Mouse (Mus musculus) gastrocnemius, adult 18-20 months (tissue): ENCODE measurements around the gene Elmo2. TPM values are rescaled to one million over a fixed set of nuclear protein-coding genes. Genes with fewer than 3 reads are reported as not detected.

Experiments
- DNase-seq: peaks from one replicate; pipeline ENCODE4 v3.0.0; 2021; ENCODE audit warnings: low spot score
- total RNA-seq, 2 experiments: library from RNA; stranded (reverse); gene quantifications; 2 replicates each; pipeline ENCODE4 v1.2.3; 2021

The Elmo2 gene
- total RNA-seq, 2 experiments from 2014 or later: 12.4 TPM

DNA sequence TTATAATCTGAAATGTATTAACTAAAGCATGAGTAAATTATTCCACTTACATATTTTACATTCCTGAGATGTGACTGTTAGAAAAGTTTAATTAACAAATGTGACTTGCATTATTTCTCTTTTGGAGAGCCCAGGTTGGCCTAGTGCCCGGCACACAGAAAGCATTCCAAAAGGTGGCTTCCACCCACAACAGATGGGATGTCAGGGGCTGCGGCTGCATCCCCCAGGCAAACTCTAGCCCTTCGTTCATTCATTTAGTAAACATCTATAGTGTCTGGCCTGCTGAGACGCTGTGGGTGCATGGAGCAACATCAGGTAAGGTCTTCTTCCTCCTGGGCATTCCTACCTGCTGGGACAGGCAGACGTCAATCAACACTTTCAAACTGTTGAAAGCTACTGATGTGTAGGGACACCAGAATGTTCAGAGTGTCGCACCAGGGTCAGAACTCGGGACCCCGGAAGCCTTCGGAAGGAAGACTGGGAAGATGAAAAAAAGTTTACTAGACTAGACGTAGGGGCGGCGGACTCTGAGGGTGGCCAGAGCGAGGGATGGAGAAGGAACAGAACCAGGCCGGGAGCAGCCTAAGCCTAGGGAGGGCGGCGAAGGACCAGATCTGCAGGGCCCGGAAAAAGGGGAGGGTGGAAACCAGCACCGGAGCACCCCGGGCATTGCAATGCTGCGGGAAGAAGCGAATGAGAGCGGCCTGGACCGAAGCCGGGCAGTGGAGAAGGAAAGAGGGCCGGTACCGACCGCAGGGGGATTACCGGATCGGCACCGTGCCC is 567 bp downstream of the Elmo2 start:
- no peak for DNase-seq

DNA sequence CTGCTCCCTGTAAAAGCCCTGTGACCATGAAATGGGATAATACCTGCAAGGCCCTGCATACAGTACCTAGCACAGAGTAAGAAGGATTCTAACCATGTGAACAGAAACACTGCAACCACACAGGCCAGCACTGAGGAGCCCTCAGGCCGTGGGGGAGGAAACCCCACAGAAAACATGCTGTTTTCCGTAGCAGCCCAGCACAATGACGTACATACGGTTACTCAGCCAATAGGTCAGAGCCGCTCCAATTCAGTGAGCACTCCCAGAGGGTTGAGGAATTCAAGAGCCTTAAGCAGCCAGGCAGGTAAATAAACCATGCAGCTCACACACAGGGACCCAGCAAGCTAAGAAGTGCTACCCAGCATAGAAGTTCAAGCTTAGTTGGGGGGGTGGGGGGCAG is 2.4 kb downstream of the Elmo2 start:
- no peak for DNase-seq

DNA sequence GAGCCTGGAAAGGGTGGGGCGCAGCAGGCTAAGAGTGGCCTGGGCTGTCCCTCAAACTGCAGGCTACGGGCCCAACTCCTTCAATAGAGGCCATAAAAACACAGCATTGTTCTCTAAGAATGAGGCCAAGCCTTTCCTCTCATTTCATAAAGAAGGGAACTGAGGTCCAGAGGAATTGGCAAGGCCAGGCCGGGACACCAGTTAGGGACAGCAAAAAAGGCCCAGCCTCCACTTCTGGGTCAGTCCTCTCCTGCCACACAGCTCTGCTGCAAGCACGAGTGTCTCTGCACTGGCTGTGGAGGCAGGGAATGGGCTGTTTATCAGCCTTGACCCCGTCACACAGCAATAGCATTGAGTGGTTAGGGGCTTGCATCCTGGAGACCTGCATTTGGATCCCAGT is 2.8 kb downstream of the Elmo2 start:
- no peak for DNase-seq

DNA sequence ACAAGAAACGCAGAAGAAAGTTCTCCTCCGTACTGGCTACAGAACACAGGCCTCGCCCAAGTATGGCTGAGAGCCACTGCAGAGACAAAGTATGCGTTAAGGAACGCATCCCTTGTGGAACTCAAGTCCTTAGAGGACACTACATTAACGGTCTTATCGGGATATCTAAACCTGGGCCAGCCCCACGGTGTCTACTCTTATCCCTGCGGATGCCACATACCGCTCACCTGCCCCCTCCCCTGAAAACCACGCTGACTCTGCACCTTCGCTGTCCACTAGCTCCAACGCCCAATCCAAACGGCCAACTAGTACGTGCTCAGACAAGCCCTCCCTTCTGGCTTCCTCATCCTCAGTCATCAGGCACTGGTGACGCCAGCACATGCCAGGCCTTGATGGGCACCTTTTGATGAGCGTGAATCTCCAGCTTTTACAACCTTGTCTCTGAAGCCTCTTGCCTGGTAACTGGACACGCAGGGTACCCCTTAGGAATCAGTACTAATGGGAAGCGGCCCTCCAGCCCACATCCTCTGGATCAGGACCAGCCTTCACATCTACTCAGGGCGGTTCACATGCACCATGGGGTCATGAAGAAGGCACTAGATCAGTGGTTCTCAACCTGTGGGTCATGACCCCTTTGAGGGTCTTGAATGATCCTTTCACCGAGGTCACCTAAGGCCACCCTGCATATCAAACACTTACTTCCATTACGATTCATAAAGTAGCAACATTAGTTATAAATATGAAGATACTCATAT is 4.1 kb downstream of the Elmo2 start:
- DNase-seq: no peak

DNA sequence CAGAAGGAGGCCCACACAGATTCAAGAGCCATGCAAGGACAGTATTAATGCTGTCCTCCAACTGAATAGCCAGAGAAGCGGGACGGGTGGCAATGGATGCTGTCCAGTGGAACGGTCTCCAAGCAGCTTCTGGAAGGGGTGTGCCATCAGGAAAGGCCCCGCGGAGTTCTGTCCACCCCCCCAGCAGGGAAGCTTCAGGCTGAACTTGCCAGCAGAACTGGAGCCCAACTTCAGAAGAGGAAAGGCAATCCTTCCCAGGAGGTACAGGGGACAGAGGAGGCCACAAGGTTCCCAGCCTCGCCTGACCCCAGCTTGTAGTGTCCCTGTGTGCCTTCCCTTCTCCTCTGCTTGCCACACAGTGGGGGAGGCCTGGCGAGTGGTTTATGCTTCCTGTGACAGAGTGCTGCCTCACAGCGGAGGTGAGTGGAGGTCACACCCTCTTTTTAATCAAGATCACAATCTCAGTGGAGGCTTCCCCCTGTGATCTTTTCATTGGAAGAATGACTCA is 4.8 kb downstream of the Elmo2 start:
- DNase-seq: peak; percentile 35

DNA sequence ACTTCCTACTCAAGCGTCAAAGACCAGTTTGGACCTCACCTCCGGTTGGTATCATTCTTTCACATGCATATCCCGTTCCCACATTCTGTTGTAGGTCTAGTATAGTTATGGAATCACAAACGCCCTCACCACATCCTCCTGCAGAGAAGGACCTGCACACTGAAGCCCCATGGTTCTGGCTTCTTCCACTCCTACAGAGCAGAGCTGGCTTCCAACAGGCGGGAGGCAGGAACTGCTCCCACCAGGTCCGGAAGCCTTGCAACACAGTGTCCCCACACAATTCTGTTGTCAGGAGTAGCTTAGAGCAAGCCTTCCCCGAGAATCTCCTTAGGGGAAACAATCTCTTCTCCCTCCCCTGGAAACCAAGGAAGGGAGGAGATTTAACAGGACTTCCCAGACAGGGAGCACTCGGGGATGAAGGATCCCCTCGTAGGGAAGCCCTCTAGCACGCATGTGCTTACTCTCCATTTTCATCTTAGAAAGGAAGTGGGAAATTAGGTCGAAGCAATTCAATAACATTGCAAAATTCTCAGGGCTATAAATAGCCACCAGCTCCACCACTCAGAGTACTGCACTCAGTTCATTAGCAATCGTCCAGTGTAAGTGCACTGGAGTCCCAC is 5.6 kb downstream of the Elmo2 start:
- peak; percentile 44 for DNase-seq

DNA sequence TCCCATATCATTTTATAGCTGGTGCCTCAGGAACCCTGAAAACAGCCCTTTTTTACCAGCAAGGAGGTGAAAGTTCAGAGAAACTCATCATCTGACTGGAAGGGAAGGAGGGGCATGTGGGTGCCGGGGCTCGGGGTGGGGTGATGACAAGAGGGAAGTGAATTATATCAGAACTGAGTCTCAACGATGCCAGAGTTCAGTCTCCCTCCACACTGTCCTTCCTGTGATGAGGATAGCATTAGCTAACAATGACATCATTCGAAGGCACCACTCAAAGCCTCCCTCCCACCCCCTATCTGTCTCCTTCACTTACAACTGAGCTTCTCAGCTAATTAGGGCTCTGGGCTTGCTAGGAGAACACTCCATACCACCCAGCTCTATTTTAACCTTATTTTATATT is 6.8 kb downstream of the Elmo2 start:
- DNase-seq: no peak

DNA sequence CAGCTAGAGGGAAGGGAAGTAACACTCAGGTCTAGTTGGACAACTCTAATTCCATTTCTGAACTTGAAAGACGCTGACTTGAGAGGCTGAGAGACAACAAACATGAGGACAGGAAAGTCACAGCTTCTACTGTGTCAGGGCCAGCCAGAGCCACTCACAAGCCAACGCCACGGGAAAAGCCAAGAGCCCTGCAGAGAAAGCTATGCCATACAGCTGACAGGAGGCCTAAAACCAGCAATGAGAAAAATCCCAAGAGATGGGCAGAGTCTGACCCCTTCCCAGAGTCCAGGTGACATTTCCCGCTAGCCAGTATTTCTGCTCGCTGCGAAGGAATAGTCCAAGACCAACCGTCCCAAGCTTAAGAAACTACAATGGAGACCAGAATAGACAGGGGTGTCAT is 7.3 kb downstream of the Elmo2 start:
- no peak for DNase-seq

DNA sequence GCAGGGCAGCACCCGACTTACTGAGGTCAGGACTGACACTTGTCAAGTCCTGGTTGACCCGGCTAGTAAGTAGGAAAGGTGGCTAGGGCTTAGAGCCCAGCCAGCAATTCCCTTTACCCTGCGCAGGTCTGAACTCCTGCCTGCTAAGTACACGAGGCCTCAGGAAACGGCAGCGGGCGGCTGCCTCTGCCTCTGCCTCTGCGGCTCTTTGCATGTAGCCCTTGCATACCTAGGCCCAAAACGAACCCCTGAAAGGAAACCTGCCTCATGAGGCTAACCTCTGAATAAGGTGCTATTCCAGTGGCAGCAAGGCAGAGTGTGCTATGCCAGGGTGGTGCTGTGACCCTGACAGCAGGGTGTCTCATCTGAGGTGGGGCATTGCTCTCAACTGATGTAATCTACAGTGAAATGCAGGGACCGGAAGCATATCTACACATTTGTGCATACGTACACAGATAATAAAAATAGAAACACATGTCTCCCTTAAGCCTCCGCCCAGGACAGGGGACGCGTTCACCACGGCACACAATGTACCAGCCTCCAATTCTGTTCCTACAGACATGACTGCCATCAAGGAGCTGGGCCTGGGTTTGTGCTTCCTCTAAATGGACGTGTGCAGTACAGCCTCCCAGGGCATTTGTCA is 8.5 kb downstream of the Elmo2 start:
- no peak for DNase-seq

DNA sequence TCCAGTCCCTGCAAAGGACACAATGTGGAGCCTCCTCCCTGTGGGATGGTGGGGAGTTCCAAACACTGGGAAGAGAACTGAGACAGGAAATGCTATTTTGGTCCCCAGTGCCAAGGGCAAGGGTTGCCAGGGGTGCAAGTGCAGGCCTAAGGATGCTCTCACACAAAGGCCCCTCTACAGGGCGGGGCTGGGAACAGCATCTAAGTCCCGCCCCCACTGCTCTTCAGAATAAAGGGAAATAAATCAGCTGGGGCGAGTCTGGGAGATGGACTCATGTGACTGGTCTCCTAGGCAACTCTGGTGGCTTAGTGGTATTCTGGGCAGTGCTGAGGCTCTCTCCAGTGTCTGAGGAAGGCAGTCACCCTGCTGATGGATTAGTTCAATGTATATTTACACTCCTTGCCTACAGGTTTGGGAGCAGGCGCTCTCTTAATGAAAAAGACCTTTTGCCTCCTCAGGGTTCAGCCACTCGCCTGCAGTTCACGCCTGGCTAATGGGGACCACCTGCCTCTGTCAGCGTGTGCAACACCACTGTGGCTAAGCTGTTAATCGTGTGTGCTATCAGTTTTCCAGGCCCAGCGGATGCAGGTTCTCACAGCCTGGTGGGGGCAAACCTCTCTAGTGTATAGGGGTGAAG is 9.3 kb downstream of the Elmo2 start:
- DNase-seq: peak; percentile 31

DNA sequence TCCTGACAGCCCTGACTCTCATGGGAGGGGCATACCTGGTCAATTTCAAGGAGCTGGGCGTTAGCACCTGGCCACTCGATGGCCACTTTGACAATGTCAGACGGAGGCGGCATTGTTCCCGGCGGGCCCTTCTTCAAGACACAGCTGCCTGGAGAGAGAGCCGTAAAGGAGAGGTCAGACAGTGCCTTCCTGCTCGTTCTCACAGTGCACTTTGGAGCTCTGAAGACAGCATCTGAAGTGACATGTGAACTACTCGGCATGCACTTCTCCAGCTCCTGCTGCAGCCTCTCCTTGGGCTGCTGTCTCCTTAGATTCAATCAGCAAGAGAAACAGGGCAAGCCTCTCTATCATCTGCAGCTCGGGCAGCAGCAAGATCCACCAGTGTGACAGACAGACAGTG is 10.1 kb downstream of the Elmo2 start:
- no peak for DNase-seq

DNA sequence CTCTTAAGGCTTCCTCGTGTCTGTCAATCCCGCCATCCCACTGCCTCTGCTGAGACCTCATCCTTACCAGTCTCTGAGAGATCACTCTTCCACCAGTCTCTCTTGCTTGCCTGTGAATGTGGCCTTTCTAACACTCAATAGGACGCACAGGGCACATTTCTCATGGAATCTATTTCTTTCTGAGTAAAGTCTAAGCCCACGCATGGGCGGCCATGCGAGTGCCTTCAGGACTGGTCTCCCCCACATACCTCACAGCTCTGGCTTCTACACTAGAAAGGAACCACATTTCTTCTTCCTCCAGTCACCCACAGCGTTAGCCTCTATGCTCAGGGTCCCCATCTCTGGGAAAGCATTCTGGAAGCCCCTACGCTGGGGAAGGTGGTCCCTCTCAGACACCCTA is 12.1 kb downstream of the Elmo2 start:
- no peak for DNase-seq

DNA sequence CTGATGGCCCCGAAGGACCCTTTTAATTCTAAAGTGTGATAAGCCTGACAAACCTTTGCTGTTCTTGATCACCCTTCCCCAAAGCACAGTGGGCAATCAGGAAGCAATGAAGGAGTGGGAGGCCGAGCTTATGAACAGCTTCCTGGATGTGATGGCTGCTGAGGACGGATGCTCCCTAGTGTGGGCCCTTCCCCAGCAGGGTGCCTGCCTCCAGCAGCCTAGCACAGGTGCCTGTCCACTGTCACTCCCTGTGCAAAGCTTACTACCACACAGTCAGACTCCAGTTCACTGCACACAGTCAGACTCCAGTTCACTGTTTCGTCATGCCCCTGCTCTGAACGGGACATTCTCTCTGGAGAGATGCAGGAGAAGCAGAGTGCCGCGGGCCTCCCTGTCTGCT is 13.9 kb downstream of the Elmo2 start:
- no peak for DNase-seq

DNA sequence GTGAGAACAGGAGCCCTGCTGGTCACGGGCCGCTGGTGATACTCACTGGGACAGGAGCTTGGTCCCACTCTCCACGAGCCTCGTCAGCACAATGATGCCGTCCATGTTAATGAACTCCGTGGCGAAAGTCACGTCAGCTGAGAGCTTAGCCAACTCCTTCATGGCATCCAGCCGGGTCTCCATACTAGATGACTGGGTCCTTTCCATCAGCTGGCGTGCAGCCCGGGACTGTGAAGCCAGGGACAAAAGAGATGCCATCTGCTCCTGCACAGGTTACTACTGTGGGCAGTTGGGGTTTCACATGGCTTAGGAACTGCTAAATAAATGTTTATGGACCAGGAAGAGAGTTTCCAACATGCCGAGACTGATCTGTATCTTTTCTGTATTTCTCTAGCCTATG is 14.7 kb downstream of the Elmo2 start:
- DNase-seq: no peak

DNA sequence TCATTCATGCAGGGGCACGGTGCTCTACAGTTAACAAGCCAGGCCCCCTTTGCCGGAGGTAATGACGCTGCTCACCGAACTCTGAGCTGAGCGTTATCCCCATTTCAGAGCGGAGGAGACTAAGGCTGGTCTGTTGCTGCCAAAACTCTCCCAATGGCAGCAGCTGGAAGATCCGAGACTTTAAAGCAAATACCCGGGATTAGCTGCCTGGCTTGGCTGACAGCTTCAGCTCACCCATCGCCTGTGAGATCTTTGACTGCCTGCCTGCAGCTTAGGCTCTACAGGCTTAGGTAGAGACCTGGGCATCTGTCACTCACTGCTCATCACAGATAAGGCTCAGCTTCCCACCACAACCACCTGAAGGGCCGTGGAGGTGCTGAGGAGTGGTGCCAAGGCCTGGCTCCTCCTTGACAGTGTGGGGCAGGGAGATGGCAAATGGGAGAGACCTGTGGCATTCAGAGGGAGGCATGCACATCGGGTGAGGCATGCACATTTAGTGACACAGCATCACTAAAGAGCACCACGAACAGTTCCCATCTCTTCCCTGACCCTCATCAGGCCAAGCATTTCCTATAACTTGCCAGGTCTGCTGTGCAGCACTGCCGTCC is 15.4 kb downstream of the Elmo2 start:
- no peak for DNase-seq

DNA sequence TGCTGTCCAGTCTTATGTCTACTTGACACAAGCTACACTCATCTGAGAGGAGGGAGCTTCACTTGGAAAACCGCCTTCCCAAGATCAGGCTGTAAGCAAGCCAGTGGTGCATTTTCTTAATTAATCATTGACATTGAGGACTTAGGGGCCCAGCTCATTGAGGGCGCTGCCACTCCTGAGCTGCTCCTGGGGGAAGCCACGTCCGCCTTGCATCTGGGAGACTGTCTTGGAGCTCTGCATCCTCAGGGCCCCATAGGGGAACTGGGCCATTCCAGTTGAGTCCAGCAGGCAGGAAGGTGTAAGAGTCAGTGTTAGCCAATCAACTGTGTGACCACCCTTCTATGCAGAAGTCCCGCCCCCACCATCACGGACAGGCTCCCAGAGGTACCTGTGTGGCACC is 18.5 kb downstream of the Elmo2 start:
- no peak for DNase-seq

DNA sequence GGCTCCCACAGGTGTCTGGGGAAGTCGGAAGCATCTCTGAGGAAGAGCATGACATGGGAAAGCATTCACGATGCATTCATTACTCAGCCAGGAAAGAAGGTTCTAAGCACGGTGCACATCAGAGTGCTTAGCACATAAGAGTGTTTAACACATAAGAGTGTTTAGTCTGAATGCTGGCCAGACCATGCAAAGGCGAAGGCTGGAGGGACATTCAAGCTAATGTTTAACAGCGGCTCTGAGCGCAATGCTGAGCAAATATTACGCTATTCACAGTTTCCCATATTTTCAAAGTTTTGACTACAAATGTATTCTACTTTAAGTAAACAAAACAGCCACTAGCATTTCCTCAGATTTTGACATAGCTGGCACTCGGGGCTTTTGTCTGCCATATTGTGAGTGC is 20.8 kb downstream of the Elmo2 start:
- DNase-seq: no peak

DNA sequence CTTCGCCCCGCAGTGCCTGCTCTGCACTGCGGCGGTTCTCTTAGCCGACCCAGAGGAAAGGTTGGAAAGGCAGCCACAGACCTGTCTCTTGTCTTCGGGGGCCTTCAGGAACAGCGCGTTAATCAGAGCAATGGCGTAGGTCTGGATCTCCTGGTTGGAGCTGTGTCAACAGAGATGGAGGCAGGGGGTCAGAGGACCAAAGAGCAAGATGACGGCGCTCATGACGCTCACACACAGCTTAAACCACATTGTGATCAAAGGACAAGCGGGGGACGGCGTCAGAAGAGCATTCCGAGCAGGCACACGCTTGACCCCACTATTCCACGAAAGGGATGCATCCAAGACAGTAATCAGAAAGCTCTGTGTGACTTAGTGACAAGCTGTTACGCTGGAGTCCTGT is 21.5 kb downstream of the Elmo2 start:
- DNase-seq: no peak

DNA sequence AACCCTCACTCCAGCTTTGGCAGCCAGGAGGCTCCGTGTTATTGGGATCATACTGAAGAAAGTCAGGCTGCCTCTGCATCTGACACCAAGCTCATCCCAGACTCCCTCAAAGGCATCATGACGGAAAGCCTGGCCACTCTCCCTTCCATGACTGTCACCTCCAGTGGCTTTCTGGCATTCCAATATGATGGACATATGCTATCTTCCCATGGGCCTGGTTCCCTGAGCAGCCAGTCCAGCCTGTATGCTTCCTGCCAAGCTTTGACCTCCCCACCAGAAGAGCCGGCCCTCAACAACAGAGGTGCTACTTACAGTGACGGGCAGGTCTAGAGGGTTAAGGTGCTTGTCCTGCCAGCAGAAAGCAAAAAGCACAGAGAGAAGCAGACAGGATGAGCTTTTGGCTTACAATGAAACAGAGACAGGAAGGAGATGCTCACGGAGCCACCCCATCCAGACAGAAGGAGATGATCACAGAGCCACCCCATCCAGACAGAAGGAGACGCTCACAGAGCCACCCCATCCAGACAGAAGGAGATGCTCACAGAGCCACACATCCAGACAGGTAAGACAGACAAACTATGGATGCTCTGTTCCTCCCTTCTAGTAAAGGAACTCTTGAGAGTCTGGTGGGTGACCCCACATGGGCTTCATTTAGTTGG is 22.8 kb downstream of the Elmo2 start:
- no peak for DNase-seq

DNA sequence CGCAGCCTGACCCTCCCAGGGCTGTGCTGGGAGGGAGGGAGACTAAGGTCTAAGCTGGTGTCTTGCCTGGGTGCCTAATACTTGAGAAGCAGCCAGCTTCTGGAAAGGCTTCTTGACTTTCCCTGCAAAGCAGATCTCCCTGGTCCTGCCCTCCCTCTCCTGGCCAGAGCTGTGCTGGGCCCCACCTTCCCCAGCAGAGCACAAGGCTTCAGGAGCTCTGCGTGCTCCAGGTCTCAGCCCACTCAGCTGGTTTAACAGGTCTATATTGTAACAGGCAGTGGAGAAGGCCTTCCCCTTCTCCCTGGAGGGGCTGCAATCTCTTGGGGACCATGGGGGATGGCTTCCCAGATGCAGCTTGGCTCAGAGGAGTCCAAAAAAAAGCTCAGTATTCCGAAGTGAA is 24.9 kb downstream of the Elmo2 start:
- DNase-seq: no peak

DNA sequence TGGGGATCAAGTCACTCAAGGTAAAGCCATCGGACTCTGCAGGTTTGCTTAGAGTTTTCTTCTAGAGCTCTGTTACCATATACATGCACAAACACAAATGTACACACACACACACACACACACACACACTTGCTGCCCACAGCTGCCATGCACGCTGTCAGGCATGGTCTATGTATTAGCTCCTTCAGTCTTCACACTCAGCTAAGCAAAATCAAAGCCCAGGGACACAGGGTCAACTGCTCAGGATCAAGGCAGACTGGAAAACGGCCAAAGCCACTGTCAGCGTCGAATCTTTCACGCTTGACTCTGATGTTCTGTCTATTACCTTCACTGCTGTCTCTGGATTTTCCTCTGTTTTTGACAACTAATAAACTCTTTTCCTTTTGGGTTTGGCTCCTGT is 25.4 kb downstream of the Elmo2 start:
- DNase-seq: no peak
